Mouse (Mus musculus): Measurements from ENCODE around the gene Card11.

Card11 gene

DNA sequence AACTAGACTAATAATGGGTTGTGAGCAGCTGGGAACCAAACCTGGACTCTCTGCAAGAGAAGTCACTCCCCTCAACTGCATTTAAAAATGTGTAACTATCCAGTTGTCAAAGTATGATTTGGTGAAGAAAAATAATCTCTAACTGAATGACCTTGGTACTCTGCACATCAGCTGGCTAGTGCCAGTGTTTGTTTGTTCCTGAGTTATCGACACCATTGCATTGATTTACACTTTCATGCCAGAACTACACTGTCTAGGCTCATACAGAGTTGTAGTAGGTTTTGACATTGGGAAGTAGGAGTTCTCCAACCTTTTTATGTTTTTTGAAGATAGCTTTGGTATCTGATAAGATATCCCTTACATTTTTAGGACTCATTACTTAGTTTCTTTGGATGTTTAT lies 81.9 kb downstream of the Card11 start:
- no peak for DNase-seq (ENCODE audit: low read depth, low spot score)

DNA sequence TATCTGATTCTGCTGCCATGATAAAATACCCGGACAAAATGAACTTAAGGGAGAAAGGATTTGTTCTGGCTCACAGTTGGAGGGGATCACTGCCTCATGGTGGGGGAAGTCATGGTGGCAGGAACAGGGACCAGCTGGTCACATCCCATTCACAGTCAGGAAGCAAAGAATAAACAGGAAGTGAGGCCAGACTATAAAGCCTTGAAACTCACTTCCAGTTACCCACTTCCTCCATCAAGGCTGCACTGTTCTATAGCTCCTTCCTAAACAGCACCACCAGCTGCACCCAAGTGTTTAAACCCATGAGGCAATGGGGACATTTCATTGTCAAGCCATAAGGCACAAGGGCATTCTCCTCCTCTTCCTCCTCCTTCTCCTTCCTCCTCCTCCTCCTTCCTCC lies 82.6 kb downstream of the Card11 start:
- DNase-seq (ENCODE audit: low read depth, low spot score) = no peak

DNA sequence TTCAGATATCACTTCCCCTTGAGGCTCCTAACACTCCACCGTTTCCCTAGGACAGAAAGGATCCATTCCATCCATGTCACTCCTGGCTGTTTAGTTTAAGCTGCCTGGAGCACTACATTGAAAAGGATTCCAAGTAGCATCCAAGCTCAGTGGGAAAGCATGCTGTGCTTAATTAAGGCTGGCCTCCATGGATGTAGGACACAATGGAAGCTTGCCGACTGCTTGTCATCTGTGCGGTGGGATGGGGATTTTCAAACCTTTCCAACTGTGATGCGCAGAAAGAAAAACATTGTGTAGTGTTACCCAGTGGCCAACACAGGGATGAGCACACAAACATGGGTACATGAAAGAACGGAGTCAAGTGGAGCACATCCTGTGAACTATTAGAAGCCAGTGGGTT lies 89.5 kb downstream of the Card11 start:
- no peak for DNase-seq (ENCODE audit: low read depth, low spot score)

DNA sequence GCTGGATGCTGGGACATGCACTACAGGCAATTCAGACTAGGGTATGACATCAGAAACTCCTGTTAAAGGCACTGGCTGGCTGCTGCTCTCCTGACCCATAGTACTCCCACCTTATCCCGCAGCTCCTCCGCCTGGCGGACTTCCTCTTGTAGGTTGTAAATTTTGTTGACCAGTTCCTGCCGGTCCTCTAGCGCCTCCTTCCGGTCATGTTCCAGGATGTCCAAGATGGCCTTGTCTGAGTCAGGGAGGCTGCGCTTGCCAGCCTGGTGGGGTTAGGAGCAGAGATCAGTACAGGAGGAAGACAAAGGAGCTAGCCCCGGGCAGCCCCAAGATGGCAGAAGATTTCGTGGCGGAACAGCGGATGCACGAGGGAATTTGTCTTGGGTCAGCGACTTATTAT lies 99.5 kb downstream of the Card11 start:
- no peak for DNase-seq (ENCODE audit: low read depth, low spot score)

DNA sequence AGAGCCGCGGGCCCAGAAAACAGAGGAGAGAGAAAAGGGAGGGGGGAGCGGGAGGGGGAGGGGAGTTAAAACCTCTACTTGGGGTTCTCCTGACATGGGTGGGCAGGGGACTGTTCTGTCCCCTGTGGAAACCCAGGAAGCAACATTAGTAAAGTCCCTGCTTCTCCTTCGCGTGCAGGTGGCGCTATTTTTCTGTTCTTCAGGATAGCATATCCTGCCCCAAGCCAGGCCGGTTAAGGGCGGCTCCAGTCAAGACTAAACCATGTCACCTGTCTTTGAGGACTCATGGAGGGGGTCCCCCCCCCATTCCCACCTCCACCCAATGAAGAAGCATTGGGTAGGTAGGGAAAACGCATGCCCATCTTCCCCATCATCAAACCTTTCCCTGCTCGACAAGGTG lies 109.3 kb downstream of the Card11 start:
- no peak for DNase-seq (ENCODE audit: low read depth, low spot score)

DNA sequence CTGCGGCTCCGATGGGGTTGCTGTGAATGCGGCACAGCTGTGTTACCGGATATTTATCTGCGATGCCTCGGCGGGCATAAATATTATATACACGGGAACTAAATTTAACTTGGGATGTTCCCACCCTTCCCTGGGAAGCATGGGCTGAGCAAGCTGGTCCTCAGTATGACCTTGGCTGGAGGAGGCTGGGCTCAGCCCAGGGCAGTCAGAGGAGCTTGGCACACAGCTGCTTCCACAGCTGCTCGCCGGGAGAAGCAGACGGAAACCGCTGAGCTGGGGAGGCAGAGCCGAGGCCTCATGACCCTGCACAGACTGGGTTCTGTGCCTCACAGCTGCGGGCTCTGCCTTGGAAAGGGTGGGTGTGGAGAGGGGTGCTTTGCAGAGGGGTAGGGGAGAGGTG lies 110.3 kb downstream of the Card11 start:
- DNase-seq (ENCODE audit: low read depth, low spot score) = no peak

DNA sequence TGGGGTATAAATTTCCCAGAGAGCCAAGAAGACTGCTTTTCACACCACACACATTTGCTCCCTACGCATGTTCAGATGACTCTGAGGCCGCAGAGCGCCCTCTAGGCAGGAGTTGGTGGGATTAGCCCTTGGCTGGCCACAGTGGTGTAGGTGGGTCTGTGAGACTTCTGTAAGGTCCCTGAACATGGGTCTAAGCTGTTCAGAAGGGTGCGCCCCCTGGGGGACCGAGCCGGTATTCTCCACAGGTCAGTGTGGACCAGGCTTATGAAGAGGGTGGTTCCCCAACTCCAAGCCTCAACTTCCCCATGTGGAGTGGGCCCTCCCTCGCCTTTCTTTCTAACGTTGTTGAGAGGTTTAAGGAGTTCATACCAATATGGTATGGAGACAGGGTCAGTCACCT lies 110.8 kb downstream of the Card11 start:
- no peak for DNase-seq (ENCODE audit: low read depth, low spot score)

DNA sequence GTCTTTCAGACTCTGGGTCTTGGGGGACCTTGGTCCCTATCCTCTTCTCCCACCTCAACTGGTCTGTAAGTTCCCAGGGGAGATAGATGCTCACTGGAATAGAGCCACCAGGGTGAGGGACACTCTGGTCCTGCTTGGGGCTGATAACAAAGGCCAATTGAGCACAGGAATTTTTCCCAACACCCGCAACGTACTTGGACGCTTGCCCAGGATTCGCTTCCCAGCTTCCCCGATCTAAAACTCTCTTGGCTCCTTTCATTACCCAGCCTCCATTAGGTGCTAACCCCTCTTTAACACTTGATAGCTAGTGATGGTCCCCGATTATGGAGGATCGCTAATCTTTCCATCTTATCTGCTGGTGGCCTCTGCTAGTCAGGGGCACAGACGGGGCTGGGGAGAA lies 112.5 kb downstream of the Card11 start:
- no peak for DNase-seq (ENCODE audit: low read depth, low spot score)

DNA sequence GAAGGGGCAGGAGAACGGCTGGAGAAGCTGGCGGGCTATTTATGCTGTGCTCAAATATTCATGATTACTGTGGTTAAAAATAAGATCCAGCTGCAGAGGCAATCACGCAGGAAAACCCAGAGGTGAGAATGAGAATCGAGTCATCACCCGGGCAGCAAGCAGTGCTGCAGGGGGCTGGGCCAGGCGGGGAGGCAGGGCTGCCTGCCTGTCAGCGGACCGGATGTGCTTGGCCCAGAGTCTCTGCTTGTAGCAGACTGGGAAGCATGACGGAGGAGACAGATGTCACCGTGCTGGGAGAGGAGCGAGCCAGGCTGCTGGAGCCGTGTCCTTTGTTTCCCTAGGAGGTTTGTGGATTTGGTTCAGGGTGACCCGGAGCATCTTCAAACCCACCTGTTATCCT lies 115.4 kb downstream of the Card11 start:
- no peak for DNase-seq (ENCODE audit: low read depth, low spot score)

DNA sequence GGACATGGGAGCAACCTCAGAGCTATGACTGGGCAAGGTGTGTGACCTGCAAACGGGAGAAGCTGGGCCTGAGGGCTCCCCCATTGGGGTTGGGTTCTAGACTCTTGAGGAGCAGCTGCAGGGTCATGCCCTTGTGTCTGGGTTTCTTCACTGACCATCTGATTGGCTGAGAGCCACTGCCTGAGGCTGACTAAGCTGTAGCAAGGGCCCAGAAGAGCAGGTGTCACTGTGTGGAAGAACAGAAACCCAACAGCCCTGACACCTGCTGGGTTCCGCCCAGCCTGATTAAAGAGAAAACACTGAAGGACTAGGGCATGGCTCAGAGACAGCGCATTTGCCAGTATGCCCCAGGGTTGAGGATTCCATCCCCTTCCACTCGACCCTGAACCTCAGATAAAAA lies 118.0 kb downstream of the Card11 start:
- DNase-seq (ENCODE audit: low read depth, low spot score) = no peak

DNA sequence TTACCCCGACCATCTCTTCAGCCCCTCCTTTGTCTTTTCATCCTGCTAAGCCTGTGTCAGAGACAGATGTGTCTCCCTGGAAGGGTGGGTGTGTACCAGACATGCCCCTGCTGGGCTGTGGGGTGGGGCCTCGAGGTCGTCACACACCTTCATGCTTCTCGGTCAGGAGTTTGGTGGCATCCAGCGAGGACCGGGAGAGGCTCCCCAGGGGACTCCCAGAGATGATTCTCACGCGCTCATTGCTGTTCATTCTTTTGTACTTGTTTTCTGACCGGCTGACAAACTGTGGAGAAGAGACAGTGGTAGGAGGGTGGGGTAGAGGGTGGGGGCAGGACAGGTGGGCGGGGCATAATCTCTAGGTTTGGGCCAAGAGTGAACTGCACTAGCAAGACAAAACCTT lies 120.2 kb downstream of the Card11 start:
- DNase-seq (ENCODE audit: low read depth, low spot score) = no peak

DNA sequence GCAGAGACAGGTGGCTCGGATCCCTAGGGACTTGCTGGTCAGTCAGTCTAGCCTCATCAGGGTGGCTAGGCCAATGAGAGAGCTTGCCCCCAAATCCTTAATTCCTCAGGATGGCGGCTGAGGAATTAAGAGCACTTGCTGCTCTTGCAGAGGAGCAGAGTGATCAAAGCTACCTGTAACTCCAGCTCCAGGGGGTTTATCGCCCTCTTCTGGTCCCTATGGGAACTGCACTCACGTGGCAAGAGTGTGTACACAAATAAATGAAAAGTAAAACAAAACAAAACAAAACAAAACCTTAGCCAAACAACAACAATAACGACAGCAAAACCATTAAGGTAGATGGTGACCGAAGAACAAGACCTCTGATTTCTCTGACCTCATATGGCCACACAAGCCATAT lies 121.7 kb downstream of the Card11 start:
- DNase-seq (ENCODE audit: low read depth, low spot score) = no peak

DNA sequence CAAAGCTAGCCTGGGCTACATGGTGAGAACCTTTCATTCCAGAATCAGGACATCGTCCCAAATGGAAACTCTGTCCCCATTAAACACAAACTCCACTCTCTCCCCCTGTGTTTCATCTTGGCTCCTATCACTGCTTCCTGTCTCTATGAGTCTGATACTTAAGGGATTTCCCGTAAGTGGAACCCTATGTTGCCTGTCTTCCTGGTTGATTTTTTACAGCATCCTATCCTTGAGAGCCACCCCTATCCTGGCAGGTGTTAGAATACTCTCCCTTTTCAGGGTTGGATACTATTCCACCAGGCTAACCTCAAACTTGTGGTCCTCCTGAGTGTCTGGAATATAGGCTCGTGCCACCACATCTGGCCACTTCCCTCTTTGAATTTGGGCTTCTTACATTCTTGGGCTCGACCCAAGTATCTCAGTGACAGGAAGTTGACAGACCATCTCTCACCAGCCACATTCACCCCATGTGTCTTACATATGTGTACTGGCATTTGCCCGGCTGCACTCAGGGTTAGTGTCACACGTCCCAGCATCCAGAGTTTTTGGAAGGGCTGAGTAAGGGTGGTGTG lies 126.6 kb downstream of the Card11 start:
- no peak for DNase-seq (ENCODE audit: low read depth, low spot score)

DNA sequence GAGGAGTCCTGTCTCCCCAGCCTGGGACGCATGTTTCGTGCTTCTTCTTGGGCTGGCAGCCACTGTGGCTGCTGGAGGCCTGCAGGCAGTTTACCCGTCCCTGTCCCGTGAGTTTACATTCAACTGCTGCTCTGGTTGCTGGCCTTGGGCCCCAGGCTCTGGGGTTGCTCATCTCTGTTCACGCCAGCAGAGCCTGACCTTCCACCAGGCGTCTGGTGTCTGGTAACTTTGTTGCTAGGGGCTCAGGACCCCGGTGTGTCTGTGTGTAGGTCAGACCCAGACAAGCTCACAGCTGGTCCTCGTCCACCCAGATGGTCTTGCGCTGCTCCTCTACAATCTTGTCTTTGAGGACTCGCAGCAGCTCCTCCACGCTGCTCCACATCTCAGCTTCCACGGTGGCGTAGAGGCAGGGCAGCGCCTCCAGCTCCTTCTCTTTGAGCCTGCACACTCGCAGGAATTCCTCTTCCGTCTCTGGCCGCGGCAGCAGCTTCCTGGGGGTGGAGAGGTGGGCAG lies 127.3 kb downstream of the Card11 start:
- no peak for DNase-seq (ENCODE audit: low read depth, low spot score)

DNA sequence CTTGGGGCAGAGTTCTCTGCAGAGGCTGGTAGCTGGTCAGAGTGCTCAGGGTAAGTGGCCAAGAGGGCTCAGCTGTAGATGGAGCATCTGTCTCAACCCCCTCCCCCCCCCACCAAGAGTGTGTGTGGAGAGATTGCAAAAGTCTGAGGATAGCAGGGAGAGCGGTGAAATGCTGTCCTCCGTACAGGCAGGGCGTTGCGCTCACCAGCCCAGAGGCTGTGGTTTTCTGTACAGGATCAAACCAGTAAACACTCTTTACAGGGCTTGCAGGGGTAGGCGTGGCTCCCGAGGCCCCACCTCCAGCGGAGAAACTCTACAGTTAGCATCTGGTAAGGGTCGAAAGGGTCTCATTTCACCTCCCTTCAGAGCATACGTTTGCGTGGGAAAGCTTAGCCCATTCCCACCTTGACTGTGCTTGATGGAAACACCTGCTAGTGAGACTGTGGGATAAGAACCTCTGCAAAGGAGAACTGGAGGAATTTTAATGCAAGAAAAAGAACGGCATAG lies 127.8 kb downstream of the Card11 start:
- peak; percentile 63 for DNase-seq (ENCODE audit: low read depth, low spot score)

DNA sequence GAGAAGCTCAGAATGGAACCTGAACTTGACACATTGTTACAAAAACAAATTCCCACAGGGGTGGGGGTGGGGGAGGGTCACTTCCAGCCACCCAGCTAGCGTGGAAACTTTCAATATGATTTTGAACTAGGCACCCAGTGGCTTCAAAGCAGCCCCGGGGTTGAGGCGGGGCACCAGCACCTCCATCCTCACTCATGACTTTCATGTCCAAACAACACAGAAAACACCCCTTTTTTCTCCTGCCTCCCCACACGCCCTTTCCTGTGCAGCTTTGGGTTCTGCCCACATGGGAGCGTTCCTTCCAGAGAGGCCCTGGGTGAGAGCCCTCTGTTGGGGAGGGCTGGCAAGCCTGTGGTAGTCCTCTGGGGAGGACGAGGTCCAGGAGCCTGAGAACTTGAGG lies 129.1 kb downstream of the Card11 start:
- no peak for DNase-seq (ENCODE audit: low read depth, low spot score)

DNA sequence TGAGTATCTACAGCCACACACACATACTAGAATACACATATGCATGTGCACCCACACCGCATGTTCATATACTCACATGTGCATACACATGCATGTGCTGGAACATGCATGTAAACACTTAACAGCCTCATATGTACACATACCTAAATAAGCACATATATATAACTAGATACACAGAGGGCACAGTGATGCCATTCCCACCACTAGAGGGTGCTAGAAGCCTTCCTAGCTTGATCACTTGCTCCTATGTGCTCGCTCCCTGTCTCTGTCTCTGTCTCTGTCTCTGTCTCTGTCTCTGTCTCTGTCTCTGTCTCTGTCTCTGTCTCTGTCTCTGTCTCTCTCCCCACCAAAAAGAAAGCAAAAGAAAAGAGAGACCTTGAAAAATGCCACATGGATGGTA lies 131.3 kb downstream of the Card11 start:
- peak; percentile 70 for DNase-seq (ENCODE audit: low read depth, low spot score)

DNA sequence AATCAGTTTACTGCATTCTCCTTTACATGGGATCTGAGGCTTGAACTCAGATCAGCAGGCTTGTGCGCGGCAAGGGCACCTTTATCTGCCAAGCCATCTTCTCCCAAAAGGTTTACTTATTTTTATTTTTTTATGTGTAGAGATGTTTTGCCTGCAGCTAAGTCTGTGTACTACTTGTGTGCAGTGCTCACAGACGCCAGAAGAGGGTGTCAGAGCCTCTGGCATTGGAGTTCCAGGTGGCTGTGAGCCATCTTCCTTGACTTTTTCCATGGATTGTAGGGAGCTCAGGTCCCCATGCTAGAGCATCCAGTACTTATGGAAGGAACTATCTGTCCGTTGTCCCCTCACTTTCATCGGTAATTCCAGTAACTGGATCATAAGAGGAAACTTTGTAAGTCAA lies 140.7 kb downstream of the Card11 start:
- DNase-seq (ENCODE audit: low read depth, low spot score) = no peak

DNA sequence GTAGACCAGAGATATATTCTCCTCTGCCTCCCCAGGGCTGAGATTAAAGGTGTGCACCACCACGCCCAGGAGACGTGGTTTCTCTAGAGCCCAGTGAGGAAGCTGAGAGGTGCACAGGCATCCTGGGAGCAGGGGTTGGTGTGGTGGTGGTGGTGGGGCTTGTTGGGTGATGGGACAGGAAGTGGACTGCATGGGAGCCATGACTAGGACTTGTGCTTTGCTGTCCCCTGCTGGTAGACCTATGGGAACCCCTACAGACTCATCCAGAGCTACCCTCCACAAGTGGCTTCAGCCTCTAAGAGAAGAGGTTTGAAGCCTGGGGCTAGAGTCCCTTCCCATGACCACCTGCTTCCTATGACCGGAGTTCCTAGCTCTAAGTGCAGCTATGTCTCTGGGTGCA lies 142.0 kb downstream of the Card11 start:
- DNase-seq (ENCODE audit: low read depth, low spot score) = no peak

DNA sequence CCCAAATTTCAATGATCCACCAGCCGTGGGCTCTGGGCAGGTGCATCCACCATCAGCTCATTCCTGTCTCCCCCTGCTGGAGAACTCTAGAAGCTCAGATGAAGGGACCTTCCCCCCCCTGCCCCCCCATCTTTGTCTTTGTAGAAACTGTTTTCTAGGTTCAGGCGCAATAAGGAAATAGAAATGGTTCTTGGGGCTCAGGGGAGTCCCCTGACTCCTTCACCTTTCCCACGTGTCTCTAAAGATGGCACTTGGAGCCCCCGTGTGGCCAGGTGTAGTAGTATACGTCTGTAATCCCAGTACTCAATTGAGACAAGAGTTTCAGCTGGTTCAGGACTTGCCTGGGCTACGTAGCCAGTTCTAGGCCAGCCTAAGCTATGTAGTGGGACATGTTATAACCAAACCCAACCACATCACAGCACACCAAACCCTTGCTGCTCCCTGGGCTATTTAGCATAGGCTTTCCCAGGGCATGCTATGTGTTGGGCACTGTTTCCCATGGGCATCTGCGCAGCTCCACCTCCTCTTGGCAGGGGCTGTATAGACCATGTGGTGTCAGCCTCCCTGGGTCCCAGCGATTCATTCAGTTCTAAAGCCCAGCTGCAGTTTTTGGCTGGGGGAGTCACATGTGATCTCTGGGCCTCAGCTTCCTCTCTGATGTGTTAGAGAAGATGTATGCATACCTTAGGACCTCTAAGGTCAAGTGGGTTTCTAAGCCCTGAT lies 142.8 kb downstream of the Card11 start:
- DNase-seq (ENCODE audit: low read depth, low spot score) = no peak

DNA sequence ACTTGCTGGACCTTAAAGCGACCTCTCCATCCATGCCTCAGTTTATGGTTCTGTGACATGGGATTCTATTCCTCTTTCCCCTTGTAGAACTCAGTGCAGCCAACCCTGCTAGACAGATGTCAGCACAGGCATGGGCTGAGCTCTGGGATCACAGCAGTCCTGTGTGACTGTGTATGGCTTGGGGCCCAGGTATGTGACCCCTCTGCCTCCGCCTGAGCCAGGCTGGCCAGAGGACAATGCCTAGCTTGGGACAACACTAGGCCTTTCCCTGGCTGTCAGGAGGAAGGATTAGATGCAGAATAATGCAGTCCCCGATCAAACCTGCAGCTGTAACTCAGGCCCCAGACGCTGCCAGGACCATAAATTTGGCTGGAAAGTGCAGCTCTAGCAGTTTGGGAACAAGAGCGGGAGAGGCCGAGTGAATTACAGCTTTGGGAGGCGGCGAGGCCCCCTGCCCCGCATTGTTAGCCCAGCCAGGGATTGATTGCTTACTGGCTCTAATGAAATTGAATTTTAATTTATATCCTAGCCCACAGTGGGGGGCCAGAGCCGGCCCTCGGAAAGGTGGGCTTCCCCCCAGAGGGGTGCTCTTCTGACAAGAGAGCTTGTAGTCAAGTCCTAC lies 144.4 kb downstream of the Card11 start:
- no peak for DNase-seq (ENCODE audit: low read depth, low spot score)

DNA sequence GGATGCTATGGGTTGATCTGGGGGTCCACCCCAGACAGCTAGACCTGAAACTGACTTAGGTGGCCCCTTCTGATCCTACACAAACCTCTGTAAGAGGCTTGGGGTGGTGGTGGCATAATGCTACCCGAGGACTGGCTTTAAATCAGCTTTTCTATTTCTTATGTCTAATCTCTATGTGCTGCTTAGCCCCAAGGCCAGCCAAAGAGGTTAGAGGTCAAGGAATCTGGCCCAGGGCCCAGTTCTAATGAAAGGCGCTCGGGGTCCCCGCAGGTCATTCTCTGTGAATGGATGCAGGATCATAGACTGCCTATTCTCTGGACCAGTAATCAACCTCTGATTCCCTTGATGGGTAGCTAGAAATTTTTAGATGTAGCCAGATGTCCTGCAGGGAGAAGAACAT lies 145.7 kb downstream of the Card11 start:
- no peak for DNase-seq (ENCODE audit: low read depth, low spot score)

DNA sequence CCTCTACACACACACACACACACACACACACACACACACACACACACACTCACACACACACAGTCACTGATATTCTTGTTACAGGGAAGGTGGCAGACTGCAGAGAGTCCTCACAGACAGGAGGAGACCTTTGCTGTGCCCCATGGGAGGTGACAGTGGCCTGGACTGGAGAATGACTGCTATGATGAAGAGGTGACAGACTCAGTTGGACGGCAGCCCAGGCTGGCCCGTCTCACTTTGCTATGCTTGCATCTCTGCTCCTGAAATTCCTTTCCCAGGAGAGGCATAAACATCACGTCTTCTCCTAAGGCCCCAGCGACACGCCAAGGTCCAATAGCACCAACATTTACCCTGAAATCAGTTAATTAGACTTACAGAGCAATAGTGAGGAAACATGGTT lies 146.7 kb downstream of the Card11 start:
- no peak for DNase-seq (ENCODE audit: low read depth, low spot score)
